Mouse (Mus musculus): ENCODE measurements around the gene Casp9. TPM values are rescaled to one million over a fixed set of nuclear protein-coding genes. Genes with fewer than 3 reads are reported as not detected.

Gene Casp9
- polyA plus RNA-seq, 1 experiment: 7.1 TPM

DNA sequence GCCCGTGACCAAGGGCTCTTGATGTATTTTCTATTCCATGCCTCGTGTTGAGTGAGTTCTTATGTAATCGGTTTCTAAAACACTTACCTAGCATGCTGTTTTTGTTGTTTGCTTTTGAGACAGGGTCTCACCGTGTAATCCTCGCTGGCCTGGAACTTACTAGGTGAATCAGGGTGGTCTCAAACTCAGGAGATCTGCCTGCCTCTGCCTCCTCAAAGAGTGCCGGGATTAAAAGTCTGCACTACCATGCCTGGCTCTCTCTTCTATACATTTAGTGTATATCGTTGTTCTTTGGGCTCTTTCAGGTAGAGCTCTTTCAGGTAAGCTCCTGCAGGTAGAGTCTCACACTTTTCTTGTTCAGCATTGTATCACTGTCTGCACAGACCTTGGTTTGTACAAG, 1.9 kb upstream of the Casp9 start:
- H3K4me3 ChIP-seq (replicated peaks): peak overlapping the region; percentile 38
- H3K9me3 ChIP-seq: no peaks in the 10 kb centered on the region
- H3K4me1 ChIP-seq: peaks cover 56% of the 10 kb centered on the region
- H3K27me3 ChIP-seq (replicated peaks): no peaks in the 10 kb centered on the region
- peaks cover 35% of the 10 kb centered on the region for H3K36me3 ChIP-seq (replicated peaks; ENCODE audit: low read length)
- TF ChIP-seq GATA1 (IDR thresholded peaks at IDR 0.05; ENCODE audit: borderline replicate concordance, low read length): no peak
- no peak for TF ChIP-seq FLI1 (IDR thresholded peaks at IDR 0.05; ENCODE audit: low read length)

DNA sequence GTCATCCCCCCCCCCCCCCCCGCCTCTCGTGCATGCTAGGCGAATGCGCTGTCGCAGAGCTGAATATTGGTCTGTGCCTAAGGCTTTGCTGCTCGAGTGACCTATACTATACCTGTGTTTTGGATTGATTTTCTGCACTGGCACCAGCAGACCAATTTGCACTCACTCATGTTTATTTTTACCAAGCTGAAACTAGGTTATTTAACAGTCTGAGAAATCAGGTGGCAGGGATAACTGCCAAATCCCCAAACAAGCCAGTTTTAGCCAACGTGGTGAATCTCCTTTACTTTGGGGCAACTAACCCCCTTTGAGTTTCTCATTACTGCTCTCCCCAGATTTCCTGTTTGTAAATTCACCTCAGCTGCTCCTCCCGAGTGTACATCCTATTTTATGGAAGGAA, 1.5 kb upstream of the Casp9 start:
- Histone ChIP-seq H3K36me3 (replicated peaks; ENCODE audit: low read length) (peaks cover 35% of the 10 kb centered on the region), H3K4me3 (replicated peaks) (no peak overlapping the region), H3K27me3 (replicated peaks) (no peaks in the 10 kb centered on the region), H3K4me1 (peaks cover 56% of the 10 kb centered on the region), H3K9me3 (no peaks in the 10 kb centered on the region)
- TF ChIP-seq GATA1 (IDR thresholded peaks at IDR 0.05; ENCODE audit: borderline replicate concordance, low read length) (no peak), FLI1 (IDR thresholded peaks at IDR 0.05; ENCODE audit: low read length) (no peak)

DNA sequence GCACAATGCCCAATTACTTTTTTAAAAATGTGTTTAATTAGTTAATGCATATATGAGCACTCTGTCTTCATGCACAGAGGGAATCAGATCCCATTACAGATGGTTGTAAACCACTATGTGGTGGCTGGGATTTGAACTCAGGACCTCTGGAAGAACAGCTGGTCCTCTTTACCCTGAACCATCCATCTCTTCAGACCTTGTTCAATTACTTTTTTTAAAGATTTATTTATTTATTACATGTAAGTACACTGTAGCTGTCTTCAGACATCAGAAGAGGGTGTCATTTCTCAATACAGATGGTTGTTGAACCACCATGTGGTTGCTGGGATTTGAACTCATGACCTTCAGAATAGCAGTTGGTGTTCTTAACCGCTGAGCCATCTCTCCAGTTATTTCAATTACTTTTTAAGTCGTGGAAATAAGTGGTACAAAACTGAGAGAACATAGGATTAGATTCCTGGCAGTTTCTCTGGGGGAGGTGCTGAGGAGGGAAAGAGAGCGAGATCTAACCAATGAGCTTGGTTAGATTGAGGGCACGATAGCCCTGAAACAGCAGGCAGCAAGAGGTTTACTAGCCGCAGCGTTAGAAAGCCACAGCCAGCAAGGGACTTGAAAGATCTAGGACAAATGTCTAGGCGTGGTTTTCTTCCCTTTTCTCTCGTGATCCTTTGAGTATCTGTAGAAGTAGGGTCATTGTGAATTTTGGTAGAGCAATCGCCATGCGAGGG, 694 bp upstream of the Casp9 start:
- H3K9me3 ChIP-seq: no peaks in the 10 kb centered on the region
- peaks cover 35% of the 10 kb centered on the region for H3K36me3 ChIP-seq (replicated peaks; ENCODE audit: low read length)
- H3K4me3 ChIP-seq (replicated peaks): peak overlapping the region; percentile 93
- no peaks in the 10 kb centered on the region for H3K27me3 ChIP-seq (replicated peaks)
- no peak for TF ChIP-seq FLI1 (IDR thresholded peaks at IDR 0.05; ENCODE audit: low read length)
- H3K4me1 ChIP-seq: peaks cover 53% of the 10 kb centered on the region

- peaks cover 25% of the 10 kb centered on the region for H3K36me3 ChIP-seq (replicated peaks; ENCODE audit: low read length)
- peak overlapping the region; percentile 93 for H3K4me3 ChIP-seq (replicated peaks)
- peaks cover 52% of the 10 kb centered on the region for H3K4me1 ChIP-seq
- H3K27me3 ChIP-seq (replicated peaks): no peaks in the 10 kb centered on the region
- H3K9me3 ChIP-seq: no peaks in the 10 kb centered on the region
- TF ChIP-seq FLI1 (IDR thresholded peaks at IDR 0.05; ENCODE audit: low read length): no peak
- TF ChIP-seq GATA1 (IDR thresholded peaks at IDR 0.05; ENCODE audit: borderline replicate concordance, low read length): no peak
Measured at GRCm38 (mm10) chr4:141794152-141794535, 732 bp downstream of the Casp9 start.

DNA sequence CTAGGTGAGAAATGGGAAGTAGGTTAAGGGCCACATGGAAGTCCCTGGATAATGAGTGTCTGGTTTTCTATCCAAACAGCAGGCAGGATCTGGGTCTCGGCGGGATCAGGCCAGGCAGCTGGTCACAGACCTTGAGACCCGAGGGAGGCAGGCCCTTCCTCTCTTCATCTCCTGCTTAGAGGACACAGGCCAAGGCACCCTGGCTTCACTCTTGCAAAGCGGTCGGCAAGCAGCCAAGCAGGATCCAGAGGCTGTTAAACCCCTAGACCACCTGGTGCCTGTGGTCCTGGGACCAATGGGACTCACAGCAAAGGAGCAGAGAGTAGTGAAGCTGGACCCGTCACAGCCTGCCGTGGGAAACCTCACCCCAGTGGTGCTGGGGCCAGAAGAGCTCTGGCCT, 2.9 kb downstream of the Casp9 start:
- peaks cover 25% of the 10 kb centered on the region for H3K36me3 ChIP-seq (replicated peaks; ENCODE audit: low read length)
- no peak overlapping the region for H3K4me3 ChIP-seq (replicated peaks)
- H3K9me3 ChIP-seq: no peaks in the 10 kb centered on the region
- H3K27me3 ChIP-seq (replicated peaks): no peaks in the 10 kb centered on the region
- TF ChIP-seq GATA1 (IDR thresholded peaks at IDR 0.05; ENCODE audit: borderline replicate concordance, low read length) (no peak), FLI1 (IDR thresholded peaks at IDR 0.05; ENCODE audit: low read length) (no peak)
- H3K4me1 ChIP-seq: peaks cover 39% of the 10 kb centered on the region

GRCm38 (mm10) chr4:141796954-141797353, 3.5 kb downstream of the Casp9 start:
- Histone ChIP-seq H3K36me3 (replicated peaks; ENCODE audit: low read length) (peaks cover 25% of the 10 kb centered on the region), H3K4me3 (replicated peaks) (no peak overlapping the region), H3K27me3 (replicated peaks) (no peaks in the 10 kb centered on the region), H3K4me1 (peaks cover 33% of the 10 kb centered on the region), H3K9me3 (no peaks in the 10 kb centered on the region)
- TF ChIP-seq FLI1 (IDR thresholded peaks at IDR 0.05; ENCODE audit: low read length) (no peak), GATA1 (IDR thresholded peaks at IDR 0.05; ENCODE audit: borderline replicate concordance, low read length) (no peak)

DNA sequence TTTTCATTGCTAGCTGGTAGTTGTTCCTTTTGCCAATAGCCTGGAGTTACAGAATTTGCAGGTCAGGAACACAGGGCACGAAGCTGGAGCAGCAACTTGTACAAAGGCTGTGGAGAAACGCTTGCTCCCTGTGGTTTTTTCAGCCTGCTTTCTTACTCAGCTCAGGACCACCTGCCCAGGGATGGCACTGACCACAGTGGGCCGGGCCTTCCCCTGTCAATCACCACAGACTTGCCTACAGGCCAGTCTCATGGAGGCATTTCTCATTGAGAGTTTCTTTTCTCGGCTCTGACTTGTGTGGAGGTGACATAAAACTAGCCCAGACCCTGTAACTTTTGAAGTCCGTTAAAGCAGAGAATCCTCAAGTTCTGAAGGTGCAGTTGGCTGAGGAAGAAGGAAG, 4.1 kb downstream of the Casp9 start:
- H3K9me3 ChIP-seq: no peaks in the 10 kb centered on the region
- no peak for TF ChIP-seq FLI1 (IDR thresholded peaks at IDR 0.05; ENCODE audit: low read length)
- no peak for TF ChIP-seq GATA1 (IDR thresholded peaks at IDR 0.05; ENCODE audit: borderline replicate concordance, low read length)
- H3K27me3 ChIP-seq (replicated peaks): no peaks in the 10 kb centered on the region
- H3K36me3 ChIP-seq (replicated peaks; ENCODE audit: low read length): peaks cover 25% of the 10 kb centered on the region
- H3K4me1 ChIP-seq: peaks cover 27% of the 10 kb centered on the region
- no peak overlapping the region for H3K4me3 ChIP-seq (replicated peaks)

DNA sequence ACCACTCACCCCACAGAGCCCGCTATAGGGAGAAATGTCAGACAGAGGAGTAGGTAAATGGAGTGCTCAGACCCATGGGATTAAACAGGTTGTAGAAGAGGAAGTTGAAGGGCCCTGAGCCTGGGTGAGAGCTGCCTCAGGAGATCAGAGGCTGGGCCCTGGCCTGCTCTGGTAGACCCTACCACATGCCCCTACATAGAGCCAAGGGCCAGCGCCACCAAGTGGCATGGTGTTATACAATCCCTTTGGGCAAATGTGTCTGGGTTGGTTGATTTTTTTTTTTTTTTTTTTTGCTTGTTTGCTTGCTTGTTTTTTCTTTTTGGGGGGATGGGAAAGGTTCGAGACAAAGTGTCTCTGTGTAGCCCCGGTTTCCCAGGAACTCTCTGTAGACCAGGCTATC, 10.7 kb downstream of the Casp9 start:
- TF ChIP-seq FLI1 (IDR thresholded peaks at IDR 0.05; ENCODE audit: low read length) (no peak), GATA1 (IDR thresholded peaks at IDR 0.05; ENCODE audit: borderline replicate concordance, low read length) (no peak)
- Histone ChIP-seq H3K36me3 (replicated peaks; ENCODE audit: low read length) (peaks cover 59% of the 10 kb centered on the region), H3K4me1 (0 out of 2 replicates have a peak, but pooled peaks cover 4% of the 10 kb centered on the region), H3K4me3 (replicated peaks) (no peak overlapping the region), H3K27me3 (replicated peaks) (no peaks in the 10 kb centered on the region), H3K9me3 (no peaks in the 10 kb centered on the region)

- no peak for TF ChIP-seq GATA1 (IDR thresholded peaks at IDR 0.05; ENCODE audit: borderline replicate concordance, low read length)
- no peak for TF ChIP-seq FLI1 (IDR thresholded peaks at IDR 0.05; ENCODE audit: low read length)
- Histone ChIP-seq H3K4me1 (peaks cover 4% of the 10 kb centered on the region; the same call in 1 of the 2 replicates), H3K9me3 (no peaks in the 10 kb centered on the region), H3K27me3 (replicated peaks) (no peaks in the 10 kb centered on the region), H3K36me3 (replicated peaks; ENCODE audit: low read length) (peaks cover 77% of the 10 kb centered on the region), H3K4me3 (replicated peaks) (no peak overlapping the region)
Measured at GRCm38 (mm10) chr4:141805886-141806285, 12.5 kb downstream of the Casp9 start.

DNA sequence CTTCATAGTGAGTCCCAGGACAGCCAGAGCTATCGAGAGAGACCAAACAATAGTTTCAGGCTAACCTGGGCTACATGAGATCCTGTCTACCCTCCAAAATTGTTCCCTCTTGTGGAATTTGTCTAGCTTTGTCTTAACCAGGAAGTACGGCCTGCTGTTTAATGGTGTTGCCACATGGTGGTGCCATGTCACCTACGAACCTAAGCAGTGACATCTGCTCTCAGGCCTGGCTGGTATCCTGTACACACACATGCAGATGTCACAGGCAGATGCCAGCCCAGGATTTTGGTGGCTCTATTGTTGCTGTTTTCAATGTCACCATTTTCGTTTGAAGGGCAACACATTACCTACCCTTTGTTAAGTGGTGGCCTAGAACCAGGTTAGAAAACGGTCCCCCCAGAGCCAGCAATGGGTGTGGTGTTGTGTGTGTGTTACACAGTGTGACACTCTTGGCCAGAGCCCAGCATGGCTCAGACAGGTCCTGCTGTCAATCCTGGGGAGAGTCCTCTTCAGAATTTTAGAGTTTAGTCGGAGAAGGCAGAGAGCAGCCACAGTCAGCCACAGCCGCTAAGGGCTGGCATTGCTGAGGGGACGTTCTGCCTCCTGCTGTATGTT, 16.5 kb downstream of the Casp9 start:
- Histone ChIP-seq H3K27me3 (replicated peaks) (no peaks in the 10 kb centered on the region), H3K36me3 (replicated peaks; ENCODE audit: low read length) (peaks cover 100% of the 10 kb centered on the region), H3K4me1 (peaks cover 4% of the 10 kb centered on the region; the same call in 1 of the 2 replicates), H3K4me3 (replicated peaks) (no peak overlapping the region), H3K9me3 (no peaks in the 10 kb centered on the region)
- no peak for TF ChIP-seq FLI1 (IDR thresholded peaks at IDR 0.05; ENCODE audit: low read length)
- TF ChIP-seq GATA1 (IDR thresholded peaks at IDR 0.05; ENCODE audit: borderline replicate concordance, low read length): no peak
